Mouse (Mus musculus): ENCODE results near the gene Gpd2.

The Gpd2 gene

GRCm38 (mm10) chr2:57301539-57301938 is 64.1 kb downstream of the Gpd2 start:
- DNase-seq (ENCODE audit: low spot score in 2 of 2), result no peak

- DNase-seq (ENCODE audit: low spot score in 2 of 2), result no peak
Measured at GRCm38 (mm10) chr2:57304212-57304611, 66.8 kb downstream of the Gpd2 start.

GRCm38 (mm10) chr2:57312268-57312797 is 74.9 kb downstream of the Gpd2 start:
- DNase-seq (ENCODE audit: low spot score in 2 of 2), result no peak

DNA sequence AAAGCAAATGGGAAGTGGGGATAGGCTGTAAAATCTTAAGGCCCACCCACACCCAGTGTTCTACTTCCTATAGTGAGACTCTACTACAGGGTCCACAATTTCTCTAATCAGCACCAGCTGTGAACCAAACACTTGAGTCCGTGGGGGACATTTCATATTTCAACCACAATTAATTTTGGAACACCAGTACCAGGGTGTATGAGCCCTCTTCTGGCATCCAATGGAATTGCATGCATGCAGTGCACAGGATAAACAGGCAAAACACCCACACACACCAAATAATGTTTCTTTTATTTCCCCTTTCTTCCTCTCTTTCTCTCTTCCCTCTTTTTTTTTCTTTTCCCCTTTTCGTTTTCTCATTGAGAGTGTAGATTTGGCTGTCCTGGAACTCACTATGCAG is 78.6 kb downstream of the Gpd2 start:
- DNase-seq (ENCODE audit: low spot score in 2 of 2), result peak in 1 of 2 experiments; percentile 29

DNA sequence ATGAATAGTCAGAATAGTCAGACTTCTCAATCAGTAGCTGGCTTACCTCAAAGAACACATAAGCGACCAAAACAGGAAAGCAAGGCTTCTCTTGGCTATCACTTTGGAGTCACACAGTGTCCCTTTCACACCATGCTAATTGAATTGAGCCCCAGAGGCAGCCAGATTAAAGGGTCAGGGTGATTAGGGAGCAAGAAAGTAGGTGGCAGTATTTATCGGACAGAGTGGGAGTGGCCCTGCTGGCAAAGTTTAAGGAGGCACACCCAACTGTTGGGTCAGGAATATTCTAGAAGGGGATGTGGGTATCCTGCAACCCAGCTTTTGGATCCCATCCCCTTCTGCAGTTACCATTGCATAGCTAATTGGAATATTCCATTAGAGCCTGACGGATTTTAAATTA is 80.9 kb downstream of the Gpd2 start:
- no peak for DNase-seq (ENCODE audit: low spot score in 2 of 2)

DNA sequence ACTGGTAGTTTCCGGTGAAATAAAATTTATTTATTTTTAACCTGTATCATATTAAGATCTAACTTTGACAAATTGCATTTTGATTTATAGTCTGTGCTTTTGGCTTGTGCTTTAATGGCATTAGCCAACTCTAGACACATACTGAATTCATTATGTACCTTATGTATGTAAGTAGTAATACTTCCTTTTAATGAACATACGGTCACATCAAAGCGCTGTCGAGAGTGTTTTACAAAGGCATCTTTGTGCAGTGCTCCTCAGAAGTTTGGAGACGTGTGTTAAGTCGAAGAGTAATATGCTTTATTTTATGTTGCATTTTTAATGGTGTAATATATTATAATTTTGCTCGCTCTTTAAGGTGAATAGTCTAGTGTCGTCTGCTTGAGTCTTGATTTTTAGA is 88.7 kb downstream of the Gpd2 start:
- no peak for DNase-seq (ENCODE audit: low spot score in 2 of 2)

- DNase-seq (ENCODE audit: low spot score in 2 of 2), result no peak
Measured at GRCm38 (mm10) chr2:57329327-57329726, 91.9 kb downstream of the Gpd2 start.

DNA sequence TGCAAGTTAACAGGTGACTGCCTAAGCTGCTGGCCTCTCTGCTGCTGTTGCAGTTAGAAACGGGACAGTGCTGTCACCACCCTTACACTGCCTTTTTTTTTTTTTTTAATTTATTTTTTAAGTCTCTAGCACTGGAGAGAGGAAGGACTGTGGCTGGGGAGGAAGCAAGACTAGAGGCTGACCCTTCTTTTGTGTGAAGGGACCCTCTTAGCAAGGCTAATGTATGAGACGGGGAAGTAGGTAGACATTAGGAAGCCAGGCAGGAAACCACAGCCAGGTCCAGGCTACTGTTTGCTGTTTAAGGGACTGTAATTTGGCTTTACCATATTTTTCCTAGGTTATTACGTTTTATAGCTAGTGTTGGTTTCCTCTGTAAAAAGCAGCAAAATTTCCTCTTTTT is 93.4 kb downstream of the Gpd2 start:
- DNase-seq (ENCODE audit: low spot score in 2 of 2), result no peak

- DNase-seq (ENCODE audit: low spot score in 2 of 2), result no peak
Measured at GRCm38 (mm10) chr2:57331266-57331665, 93.8 kb downstream of the Gpd2 start.

GRCm38 (mm10) chr2:57333481-57333880 is 96.0 kb downstream of the Gpd2 start:
- no peak for DNase-seq (ENCODE audit: low spot score in 2 of 2)

DNA sequence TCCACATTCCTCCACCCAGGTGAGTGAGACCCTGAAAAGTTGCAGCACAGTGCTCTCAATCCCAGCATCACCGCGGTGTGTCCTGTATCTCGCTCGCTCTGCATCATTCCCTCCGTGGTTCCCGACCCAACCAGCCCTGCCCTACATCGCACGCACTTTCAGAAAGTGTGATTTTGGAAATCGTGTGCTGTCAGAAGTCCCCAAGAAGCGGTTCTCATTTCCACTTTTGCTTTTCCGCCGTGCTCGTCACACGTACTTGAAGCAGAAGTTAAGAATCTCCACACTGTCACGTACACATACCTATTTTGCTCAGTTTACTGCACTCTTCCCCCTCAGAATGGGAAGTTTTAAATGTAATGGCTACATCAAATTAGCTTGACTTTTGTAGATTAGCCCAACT is 98.0 kb downstream of the Gpd2 start:
- DNase-seq (ENCODE audit: low spot score in 2 of 2), result no peak

DNA sequence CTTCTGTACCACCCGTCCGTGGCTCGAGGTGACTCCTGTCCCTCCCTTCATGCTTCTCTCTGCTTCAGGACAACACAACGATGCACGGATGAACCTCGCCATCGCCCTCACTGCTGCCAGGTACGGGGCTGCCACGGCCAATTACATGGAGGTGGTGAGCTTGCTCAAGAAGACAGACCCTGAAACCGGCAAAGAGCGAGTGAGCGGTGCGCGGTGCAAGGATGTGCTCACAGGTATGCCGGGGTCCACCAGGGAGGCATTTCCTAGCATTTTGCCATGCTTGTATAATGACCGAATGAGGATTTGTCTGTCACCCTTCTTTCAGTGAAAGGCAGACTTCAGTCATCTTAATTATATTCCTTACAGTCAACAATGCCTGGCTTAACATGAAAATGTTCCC is 101.3 kb downstream of the Gpd2 start:
- no peak for DNase-seq (ENCODE audit: low spot score in 2 of 2)

GRCm38 (mm10) chr2:57342910-57343309 is 105.5 kb downstream of the Gpd2 start:
- no peak for DNase-seq (ENCODE audit: low spot score in 2 of 2)

DNA sequence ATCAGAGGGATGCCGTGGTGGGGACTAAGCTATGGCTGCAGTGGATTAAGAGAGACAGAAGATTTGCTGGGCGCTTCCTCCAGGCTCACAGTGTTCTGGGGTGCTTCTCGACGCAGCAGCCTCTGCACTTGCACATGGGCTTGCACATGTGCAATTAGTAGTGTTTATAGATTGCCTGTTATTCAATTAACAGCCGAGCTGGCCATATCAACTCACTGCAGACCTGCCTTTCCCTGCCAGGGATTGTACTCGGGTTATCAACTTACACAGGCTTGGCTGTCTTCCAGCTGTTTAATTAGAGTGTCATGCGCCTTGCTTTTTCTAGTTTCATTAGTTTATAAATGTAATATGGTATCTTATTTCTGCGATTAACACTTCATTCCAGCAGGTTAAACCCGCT is 113.2 kb downstream of the Gpd2 start:
- no peak for DNase-seq (ENCODE audit: low spot score in 2 of 2)

DNA sequence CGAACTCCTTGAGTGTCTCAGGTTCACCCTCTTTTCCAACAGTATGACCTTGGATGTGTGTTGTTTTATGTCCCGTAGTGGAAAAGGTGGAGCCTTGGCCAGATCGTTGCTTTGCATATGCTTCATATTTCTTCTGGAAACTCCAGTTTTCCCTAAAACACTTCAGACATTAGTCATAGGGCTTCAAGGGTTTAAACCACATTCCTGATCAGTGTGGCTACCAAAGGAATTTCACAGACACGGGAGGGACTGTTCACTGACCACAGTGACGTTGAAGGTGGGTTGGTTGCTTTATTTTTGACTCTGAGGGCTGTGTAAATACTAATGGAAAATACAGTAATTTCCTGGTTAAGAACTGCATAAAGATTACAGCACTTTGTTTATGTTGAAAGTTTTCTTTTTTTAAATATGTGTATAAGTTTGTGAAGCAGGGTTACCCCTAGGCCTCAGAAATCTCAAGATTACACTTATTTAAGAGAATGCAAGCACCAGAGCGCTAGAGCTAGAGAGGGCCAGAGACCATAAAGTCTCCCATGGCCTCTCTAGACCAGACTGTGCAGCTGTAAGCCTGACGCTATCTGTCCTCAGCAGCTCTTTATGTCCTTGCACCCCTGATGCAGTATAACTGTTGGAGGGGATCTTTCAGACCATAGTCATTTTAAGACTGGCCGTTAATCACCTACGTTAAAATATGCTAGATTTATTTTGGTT is 116.4 kb downstream of the Gpd2 start:
- DNase-seq (ENCODE audit: low spot score in 2 of 2), result no peak

GRCm38 (mm10) chr2:57354848-57355247 is 117.4 kb downstream of the Gpd2 start:
- DNase-seq (ENCODE audit: low spot score in 2 of 2), result no peak

- no peak for DNase-seq (ENCODE audit: low spot score in 2 of 2)
Measured at GRCm38 (mm10) chr2:57356222-57356822, 118.9 kb downstream of the Gpd2 start.

GRCm38 (mm10) chr2:57362503-57362902 is 125.1 kb downstream of the Gpd2 start:
- DNase-seq (ENCODE audit: low spot score in 2 of 2), result no peak

GRCm38 (mm10) chr2:57374647-57375046 is 137.2 kb downstream of the Gpd2 start:
- no peak for DNase-seq (ENCODE audit: low spot score in 2 of 2)

- DNase-seq (ENCODE audit: low spot score in 2 of 2), result no peak
Measured at GRCm38 (mm10) chr2:57375138-57375837, 137.9 kb downstream of the Gpd2 start.

DNA sequence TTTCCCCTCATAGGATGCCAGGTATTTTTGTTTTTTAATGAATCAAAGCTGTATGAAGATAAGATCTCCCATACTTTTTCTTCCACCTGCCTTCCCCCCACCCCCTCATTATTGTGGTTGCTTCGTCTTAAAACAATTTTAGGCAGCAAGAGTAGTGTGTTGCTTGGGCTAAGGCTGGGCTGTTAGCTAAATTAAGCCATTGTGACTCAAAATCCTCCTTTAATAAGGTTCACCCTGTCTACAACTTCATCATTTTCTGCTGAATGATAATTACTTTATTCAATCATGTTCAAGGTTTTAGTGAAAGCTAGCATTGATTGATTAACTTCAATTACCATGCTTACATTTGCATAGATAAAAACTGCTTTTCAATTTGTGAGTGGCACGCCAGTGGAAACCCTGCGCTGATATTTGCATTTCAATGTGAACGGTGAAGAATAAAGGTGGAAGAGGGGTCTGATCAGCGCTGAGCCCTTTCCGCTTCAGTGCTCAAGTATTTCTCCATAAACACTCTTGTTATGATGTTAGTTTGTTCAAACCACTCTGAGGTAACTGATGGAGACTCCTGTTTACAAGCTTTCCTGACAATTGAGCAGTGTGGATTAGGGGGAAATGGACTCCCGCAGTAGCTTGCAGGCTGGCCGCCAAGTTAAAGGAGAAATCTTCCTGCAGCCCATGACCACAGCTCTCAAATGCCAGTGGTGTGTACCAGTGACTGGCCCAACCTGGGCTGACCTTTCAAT is 140.9 kb downstream of the Gpd2 start:
- no peak for DNase-seq (ENCODE audit: low spot score in 2 of 2)

DNA sequence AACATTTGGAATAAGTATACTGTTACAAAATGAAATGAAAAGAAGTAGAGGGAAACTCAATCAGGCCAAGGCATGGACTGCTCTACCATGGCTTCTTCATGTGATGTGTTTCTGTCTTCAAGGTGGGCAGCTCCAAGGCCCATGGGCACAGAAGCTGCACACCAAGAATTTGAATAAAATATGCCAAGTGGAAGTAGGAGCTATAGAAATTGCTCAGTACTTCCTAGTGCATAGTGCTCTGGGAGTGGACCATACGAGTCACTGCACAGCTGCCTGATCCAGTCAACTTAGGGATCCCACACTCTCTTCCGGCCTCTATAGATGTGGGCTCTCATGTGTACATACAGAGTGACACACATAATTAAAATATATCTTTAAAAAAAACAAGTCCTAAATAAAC is 147.2 kb downstream of the Gpd2 start:
- DNase-seq (ENCODE audit: low spot score in 2 of 2), result no peak

All from cerebellum, postnatal 4 days (tissue).